Mouse (Mus musculus) bone marrow macrophage, adult 2 months (primary cell): ENCODE measurements around the gene Lrrc8d. TPM values are rescaled to one million over a fixed set of nuclear protein-coding genes. Genes with fewer than 3 reads are reported as not detected.

Experiments used
- H3K27ac ChIP-seq: 2 replicates; pipeline ENCODE4 v1.5.1; 2012; ENCODE audit warnings: low read depth, low read length; ENCODE audit not compliant: insufficient read depth
- H3K4me1 ChIP-seq: 2 replicates; pipeline ENCODE4 v1.6.1; 2012; ENCODE audit warnings: low read length; ENCODE audit not compliant: control insufficient read depth, insufficient read depth
- H3K4me3 ChIP-seq: 2 replicates; pipeline ENCODE4 v1.5.1; 2012; ENCODE audit warnings: mild to moderate bottlenecking, low read length, moderate library complexity; ENCODE audit not compliant: insufficient read depth
- CTCF ChIP-seq: IDR thresholded peaks from 2 replicates; pipeline ENCODE4 v1.5.1; 2012; ENCODE audit warnings: low read depth, mild to moderate bottlenecking, low read length, moderate library complexity
- POLR2A ChIP-seq: IDR thresholded peaks from 2 replicates; pipeline ENCODE4 v1.6.1; 2012; ENCODE audit warnings: mild to moderate bottlenecking, low read depth, low read length, borderline replicate concordance
- polyA plus RNA-seq: library from polyadenylated mRNA; stranded (reverse); fragments of >200 nt; gene quantifications from 2 replicates; pipeline ENCODE4 v1.2.4, GENCODE M21; 2012; ENCODE audit not compliant: missing spikeins, insufficient read depth, insufficient read length

Gene Lrrc8d
- polyA plus RNA-seq, 1 experiment = 37.1 TPM

- no peak overlapping the region for H3K27ac ChIP-seq
- no peaks in the 10 kb centered on the region for H3K4me1 ChIP-seq
- H3K4me3 ChIP-seq = no peak overlapping the region
- TF ChIP-seq POLR2A (no peak), CTCF (no peak)
Measured at GRCm38 (mm10) chr5:105669508-105670353, 30.0 kb upstream of the Lrrc8d start.

- TF ChIP-seq POLR2A = no peak
- TF ChIP-seq CTCF = no peak
Measured at GRCm38 (mm10) chr5:105672332-105672731, 27.4 kb upstream of the Lrrc8d start.

GRCm38 (mm10) chr5:105675511-105675910, 24.3 kb upstream of the Lrrc8d start:
- no peak for TF ChIP-seq POLR2A
- no peak for TF ChIP-seq CTCF
- no peak overlapping the region for H3K27ac ChIP-seq
- H3K4me3 ChIP-seq = no peak overlapping the region
- H3K4me1 ChIP-seq = no peaks in the 10 kb centered on the region

More at GRCm38 (mm10) chr5:105672332-105672731, 27.4 kb upstream of the Lrrc8d start:
- H3K27ac ChIP-seq = no peak overlapping the region
- H3K4me3 ChIP-seq = no peak overlapping the region
- H3K4me1 ChIP-seq = no peaks in the 10 kb centered on the region

- Histone ChIP-seq H3K4me3 (no peak overlapping the region), H3K27ac (no peak overlapping the region), H3K4me1 (no peaks in the 10 kb centered on the region)
- TF ChIP-seq POLR2A (no peak), CTCF (no peak)
Measured at GRCm38 (mm10) chr5:105677071-105677470, 22.7 kb upstream of the Lrrc8d start.

- Histone ChIP-seq H3K4me3 (no peak overlapping the region), H3K27ac (no peak overlapping the region), H3K4me1 (no peaks in the 10 kb centered on the region)
- TF ChIP-seq CTCF (no peak), POLR2A (no peak)
Measured at GRCm38 (mm10) chr5:105678243-105678642, 21.5 kb upstream of the Lrrc8d start.

GRCm38 (mm10) chr5:105679261-105679660, 20.5 kb upstream of the Lrrc8d start:
- no peaks in the 10 kb centered on the region for H3K4me1 ChIP-seq
- H3K4me3 ChIP-seq = no peak overlapping the region

GRCm38 (mm10) chr5:105679921-105680843, 19.6 kb upstream of the Lrrc8d start:
- no peak overlapping the region for H3K4me3 ChIP-seq
- H3K27ac ChIP-seq = no peak overlapping the region
- H3K4me1 ChIP-seq = no peaks in the 10 kb centered on the region
- TF ChIP-seq CTCF (no peak), POLR2A (no peak)

More at GRCm38 (mm10) chr5:105679261-105679660, 20.5 kb upstream of the Lrrc8d start:
- no peak overlapping the region for H3K27ac ChIP-seq
- TF ChIP-seq CTCF (no peak), POLR2A (no peak)

GRCm38 (mm10) chr5:105682143-105682611, 17.6 kb upstream of the Lrrc8d start:
- Histone ChIP-seq H3K4me1 (peaks cover 8% of the 10 kb centered on the region), H3K4me3 (no peak overlapping the region), H3K27ac (no peak overlapping the region)
- TF ChIP-seq CTCF (no peak), POLR2A (no peak)

- TF ChIP-seq CTCF (no peak), POLR2A (no peak)
- Histone ChIP-seq H3K27ac (no peak overlapping the region), H3K4me1 (peaks cover 8% of the 10 kb centered on the region), H3K4me3 (no peak overlapping the region)
Measured at GRCm38 (mm10) chr5:105683912-105684350, 15.8 kb upstream of the Lrrc8d start.
